Mouse (Mus musculus) stomach, embryonic 16.5 days (tissue): ENCODE measurements around the gene Prex1. TPM values are rescaled to one million over a fixed set of nuclear protein-coding genes. Genes with fewer than 3 reads are reported as not detected.
"Not testable (repeated sequence)": the region's sequence is repeated elsewhere in the genome, so short reads cannot be mapped to it uniquely, and the experiment has no call there.

ENCODE experiments used
- ATAC-seq: fragments of 200-750 bp; cut with Nextera tagmentation; 2 replicates; pipeline ENCODE4 v1.8.0; 2017; ENCODE audit warnings: moderate number of reproducible peaks, moderate TSS enrichment; ENCODE audit not compliant: insufficient read depth, low FRiP score
- H3K27ac ChIP-seq: fragments of 300-500 bp; sonication (generic); 2 replicates; pipeline ENCODE4 v1.5.1; 2014; ENCODE audit warnings: low read length
- H3K27me3 ChIP-seq: fragments of 300-500 bp; sonication (generic); 2 replicates; pipeline ENCODE4 v1.6.1; 2014; ENCODE audit warnings: low read length, control low read depth, mixed read lengths; ENCODE audit not compliant: control insufficient read depth, insufficient read depth
- H3K36me3 ChIP-seq: fragments of 300-500 bp; sonication (generic); 2 replicates; pipeline ENCODE4 v1.6.1; 2014; ENCODE audit warnings: low read length; ENCODE audit not compliant: control insufficient read depth, insufficient read depth
- H3K4me1 ChIP-seq: fragments of 300-500 bp; sonication (generic); 2 replicates; pipeline ENCODE4 v1.6.1; 2014; ENCODE audit warnings: low read length, control low read depth, mixed read lengths; ENCODE audit not compliant: control insufficient read depth, insufficient read depth
- H3K4me2 ChIP-seq: fragments of 300-500 bp; sonication (generic); 2 replicates; pipeline ENCODE4 v1.6.1; 2014; ENCODE audit warnings: low read depth, low read length, mixed read lengths
- H3K4me3 ChIP-seq: fragments of 300-500 bp; sonication (generic); replicated peaks from 2 replicates; pipeline ENCODE4 v1.5.1; 2014; ENCODE audit warnings: mild to moderate bottlenecking, low read length
- H3K9ac ChIP-seq: fragments of 300-500 bp; sonication (generic); 2 replicates; pipeline ENCODE4 v1.6.1; 2014; ENCODE audit warnings: low read length
- H3K9me3 ChIP-seq: fragments of 300-500 bp; sonication (generic); replicated peaks from 2 replicates; pipeline ENCODE4 v1.6.1; 2016; ENCODE audit warnings: low read length, control low read depth; ENCODE audit not compliant: control insufficient read depth
- WGBS: fragments of 180-500 bp; shearing (Covaris S2); extraction: QIAGEN DNeasy Blood & Tissue Kit; methylation state at CpG from one replicate; pipeline ENCODE4 v1.1.7; 2014; 5-methylcytosine and 5-hydroxymethylcytosine counted together
- polyA plus RNA-seq: library from polyadenylated mRNA; unstranded; fragments of >200 nt; fragmentation: Nextera tagmentation; extraction: Ambion mirVana; gene quantifications from 2 replicates; pipeline ENCODE4 v1.2.1, GENCODE M21; 2015

Gene Prex1
- polyA plus RNA-seq, 1 experiment from 2014 or later: 11.0 TPM

DNA sequence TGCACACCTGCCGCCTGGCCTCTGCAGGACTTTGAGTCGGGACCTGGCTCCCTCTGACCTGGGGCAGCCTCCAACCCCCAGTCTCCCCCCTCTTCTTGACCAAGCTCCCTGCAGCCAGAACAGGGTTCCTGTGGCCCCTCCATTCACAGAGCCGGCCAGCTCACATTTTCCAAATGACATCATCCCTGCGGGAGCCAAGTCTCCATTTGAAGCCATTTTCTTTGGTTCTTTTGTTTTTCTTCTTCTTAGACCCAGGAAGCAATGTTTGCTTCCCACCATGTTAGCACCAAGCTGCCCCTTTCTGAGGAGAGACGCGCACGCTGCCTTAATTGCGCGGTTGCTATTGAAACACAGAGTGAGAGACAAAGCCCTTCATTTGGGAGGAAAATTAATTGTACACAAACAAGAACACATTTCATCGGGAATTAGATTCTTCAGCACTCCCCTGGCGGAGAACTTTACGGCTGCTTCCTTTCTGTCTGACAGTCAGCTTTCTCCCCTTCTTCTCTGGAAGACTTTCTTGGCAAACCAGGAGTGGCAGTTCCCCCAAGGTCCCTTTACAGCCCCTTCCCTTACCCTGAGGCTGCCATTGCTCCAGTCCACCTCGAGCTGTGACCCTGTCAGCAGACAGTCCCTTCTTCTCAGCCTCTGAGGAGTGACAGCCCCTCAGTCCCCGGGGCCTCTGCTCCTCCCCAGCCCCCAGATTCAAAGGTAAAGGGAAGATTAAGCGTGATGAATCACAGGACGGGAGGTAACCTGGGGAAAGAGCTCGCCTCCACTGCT is 196.0 kb downstream of the Prex1 start:
- H3K27ac ChIP-seq: peak overlapping the region; percentile 79
- H3K9me3 ChIP-seq, H3K4me3 ChIP-seq, H3K36me3 ChIP-seq, H3K27me3 ChIP-seq, H3K9ac ChIP-seq: not testable (repeated sequence)
- H3K4me2 ChIP-seq: peak overlapping the region; percentile 36
- peaks cover 18% of the 10 kb centered on the region for H3K4me1 ChIP-seq
- WGBS: 15% methylated on average over 14 of the region's 17 CpGs
- ATAC-seq: peak; percentile 35

DNA sequence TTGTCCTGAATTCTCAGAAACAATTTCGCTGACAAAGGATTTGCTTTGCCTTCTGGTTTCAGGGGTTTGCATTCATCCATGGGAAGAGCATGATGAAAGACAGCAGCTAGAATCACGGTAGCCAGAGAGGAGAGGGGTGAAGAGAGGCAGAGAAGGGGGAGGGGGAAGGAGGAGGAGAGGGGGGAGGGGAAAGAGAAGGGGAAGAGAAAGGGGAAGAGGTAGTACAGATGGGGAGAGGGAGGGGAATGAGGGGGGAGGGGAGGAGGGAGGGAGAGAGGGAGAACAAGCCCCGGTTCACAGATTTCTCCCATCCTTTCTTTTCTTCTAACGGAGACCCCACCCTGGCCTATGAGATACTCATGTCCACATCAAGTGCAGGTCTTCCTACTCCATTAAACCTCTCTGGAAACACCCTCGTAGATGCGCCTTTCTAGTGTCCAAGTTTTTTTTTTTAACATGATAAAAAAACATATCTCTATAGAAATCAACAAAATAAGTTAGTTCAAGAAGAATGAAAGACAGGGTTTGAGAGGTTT is 196.7 kb downstream of the Prex1 start:
- H3K9ac ChIP-seq: no peak overlapping the region; the same call in 1 of the 2 replicates
- H3K4me3 ChIP-seq: no peak overlapping the region
- H3K27ac ChIP-seq: peak overlapping the region; percentile 79
- peaks cover 14% of the 10 kb centered on the region for H3K4me1 ChIP-seq
- no peak overlapping the region for H3K4me2 ChIP-seq
- H3K9me3 ChIP-seq: no peaks in the 10 kb centered on the region
- 54% methylated on average over 6 of the region's 6 CpGs for WGBS
- no peaks in the 10 kb centered on the region for H3K27me3 ChIP-seq
- no peak for ATAC-seq
- H3K36me3 ChIP-seq: no peaks in the 10 kb centered on the region

Other genes starting within 250 kb of the Prex1 start
- 4.8 and 5.3 TPM in 2 replicates for gene Trp53rkb, start 78.7 kb upstream of the Prex1 start, polyA plus RNA-seq
- 6.1 and 6.5 TPM in 2 replicates for gene Arfgef2, start 91.8 kb upstream of the Prex1 start, polyA plus RNA-seq
- 94.0 and 95.6 TPM in 2 replicates for gene Cse1l, start 192.2 kb upstream of the Prex1 start, polyA plus RNA-seq